Mouse (Mus musculus): ENCODE results near the gene Gpr156. TPM values are rescaled to one million over a fixed set of nuclear protein-coding genes. Genes with fewer than 3 reads are reported as not detected.
"Not testable (repeated sequence)": the region's sequence is repeated elsewhere in the genome, so short reads cannot be mapped to it uniquely, and the experiment has no call there.

Gpr156 gene
- polyA plus RNA-seq, 1 experiment from 2014 or later: 0.66 TPM

DNA sequence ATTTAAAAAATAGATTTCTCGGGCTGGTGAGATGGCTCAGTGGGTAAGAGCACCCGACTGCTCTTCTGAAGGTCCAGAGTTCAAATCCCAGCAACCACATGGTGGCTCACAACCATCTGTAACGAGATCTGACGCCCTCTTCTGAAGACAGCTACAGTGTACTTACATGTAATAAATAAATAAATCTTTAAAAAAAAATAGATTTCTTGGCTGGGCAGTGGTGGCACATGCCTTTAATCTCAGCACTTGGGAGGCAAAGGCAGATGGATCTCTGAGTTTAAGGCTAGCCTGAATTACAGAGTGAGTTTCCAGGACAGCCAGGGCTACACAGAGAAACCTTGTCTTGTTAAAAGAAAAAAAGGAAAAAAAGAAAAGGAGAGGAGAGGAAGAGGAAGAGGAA lies 46.4 kb downstream of the Gpr156 start:
- not testable (repeated sequence) for H3K27me3 ChIP-seq (ENCODE audit: control insufficient read depth, insufficient read depth, low read length); H3K9ac ChIP-seq (ENCODE audit: low read depth, low read length); H3K4me2 ChIP-seq; ATAC-seq (replicated peaks; ENCODE audit: insufficient number of reproducible peaks, low FRiP score, low TSS enrichment); H3K4me3 ChIP-seq (ENCODE audit: low read depth, low read length); H3K9me3 ChIP-seq (replicated peaks; ENCODE audit: control insufficient read depth, low read length); H3K4me1 ChIP-seq (ENCODE audit: control insufficient read depth, insufficient read depth, low read length); H3K36me3 ChIP-seq (ENCODE audit: control insufficient read depth, insufficient read depth, low read length); H3K27ac ChIP-seq (ENCODE audit: low read depth, low read length)
- 82% methylated on average over 4 of the region's 4 CpGs for WGBS (ENCODE audit: insufficient replicate concordance)

DNA sequence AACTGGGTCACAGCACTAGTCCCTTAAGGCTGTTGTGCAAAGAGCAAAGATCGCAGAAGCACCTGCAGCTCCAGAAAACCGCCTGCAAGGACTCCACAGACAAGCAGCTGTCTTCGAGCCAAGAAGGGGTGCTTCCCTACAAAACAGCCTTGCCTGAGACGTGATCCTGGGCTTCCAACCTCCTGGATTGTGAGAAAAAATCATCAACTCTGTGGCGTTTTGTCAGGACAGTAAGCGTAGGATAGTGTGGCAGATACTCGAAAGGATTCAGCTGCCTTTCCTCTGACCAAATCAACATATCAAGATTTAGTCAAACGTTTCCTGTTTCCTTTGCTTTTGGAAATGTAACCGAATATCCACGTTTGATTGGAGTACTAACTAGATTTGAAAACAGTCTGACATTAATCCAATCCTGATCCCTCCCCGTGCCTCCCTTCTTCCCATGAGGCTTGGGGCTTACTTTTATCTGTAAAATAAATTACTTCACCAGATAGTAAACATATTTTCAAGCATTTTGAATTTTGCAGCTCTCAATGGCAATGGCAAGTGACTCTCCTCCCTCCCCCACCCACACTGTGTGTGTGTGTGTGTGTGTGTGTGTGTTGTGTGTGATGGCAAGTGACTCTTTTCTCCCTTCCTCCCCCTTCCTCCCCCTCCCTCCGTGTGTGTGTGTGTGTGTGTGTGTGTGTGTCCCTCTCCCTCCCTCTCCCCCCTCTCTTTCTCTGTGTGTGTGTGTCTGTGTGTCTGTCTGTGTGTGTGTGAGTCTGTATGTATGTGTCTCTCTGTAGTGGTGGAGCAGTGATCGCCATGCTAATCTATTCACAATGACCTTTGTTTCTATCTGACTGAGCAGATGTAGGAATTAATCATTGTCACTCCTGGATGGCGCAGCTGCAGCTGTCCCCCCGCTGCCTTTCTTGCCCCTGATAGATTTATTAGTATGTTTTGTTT lies 47.3 kb downstream of the Gpr156 start:
- H3K27me3 ChIP-seq (ENCODE audit: control insufficient read depth, insufficient read depth, low read length): no peaks in the 10 kb centered on the region
- peaks cover 5% of the 10 kb centered on the region; the same call in 1 of the 2 replicates for H3K4me1 ChIP-seq (ENCODE audit: control insufficient read depth, insufficient read depth, low read length)
- H3K36me3 ChIP-seq (ENCODE audit: control insufficient read depth, insufficient read depth, low read length): no peaks in the 10 kb centered on the region
- WGBS (ENCODE audit: insufficient replicate concordance): 35% methylated on average over 15 of the region's 15 CpGs
- H3K9me3 ChIP-seq (replicated peaks; ENCODE audit: control insufficient read depth, low read length): no peaks in the 10 kb centered on the region
- H3K27ac ChIP-seq (ENCODE audit: low read depth, low read length): no peak overlapping the region
- no peak for ATAC-seq (replicated peaks; ENCODE audit: insufficient number of reproducible peaks, low FRiP score, low TSS enrichment)
- no peak overlapping the region for H3K9ac ChIP-seq (ENCODE audit: low read depth, low read length)
- H3K4me2 ChIP-seq: no peak overlapping the region; the same call in 1 of the 2 replicates
- H3K4me3 ChIP-seq (ENCODE audit: low read depth, low read length): no peak overlapping the region

DNA sequence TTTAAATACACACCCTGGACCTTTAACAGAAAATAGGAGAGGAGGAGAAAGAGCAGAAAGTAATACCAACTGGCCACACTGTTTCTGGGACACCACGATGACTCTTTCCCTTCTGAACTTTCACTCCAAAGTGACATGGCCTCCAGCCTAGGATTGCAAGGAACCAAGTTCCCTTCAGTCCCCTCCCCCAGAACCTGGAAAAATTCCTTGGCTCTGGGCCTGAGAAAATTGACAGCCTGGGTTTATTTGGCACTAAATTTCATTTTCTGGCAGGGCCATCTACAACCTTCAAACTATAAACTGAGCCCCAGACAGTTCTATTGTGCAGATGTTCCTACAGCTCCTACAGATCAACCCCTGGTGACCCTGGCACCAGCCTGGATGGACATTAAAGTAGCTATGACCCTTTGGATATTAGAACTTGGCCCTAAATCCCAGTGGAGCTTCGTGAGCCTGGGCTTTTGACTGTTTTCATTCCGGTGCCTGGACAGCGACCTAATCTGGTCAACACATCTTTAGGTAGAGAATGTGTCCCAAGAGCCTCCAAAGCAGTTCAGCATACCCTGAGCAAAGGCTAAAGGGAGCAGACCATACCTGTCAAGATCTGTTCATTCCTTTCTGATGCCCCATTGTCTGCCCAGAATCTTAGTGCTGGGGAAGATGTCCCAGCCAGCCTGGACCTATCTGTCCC lies 48.2 kb downstream of the Gpr156 start:
- H3K9me3 ChIP-seq (replicated peaks; ENCODE audit: control insufficient read depth, low read length): no peaks in the 10 kb centered on the region
- H3K27me3 ChIP-seq (ENCODE audit: control insufficient read depth, insufficient read depth, low read length): no peaks in the 10 kb centered on the region
- H3K4me1 ChIP-seq (ENCODE audit: control insufficient read depth, insufficient read depth, low read length): 0 out of 2 replicates have a peak, but pooled peaks cover 3% of the 10 kb centered on the region
- 64% methylated on average over 4 of the region's 4 CpGs for WGBS (ENCODE audit: insufficient replicate concordance)
- H3K4me2 ChIP-seq: no peak overlapping the region
- H3K27ac ChIP-seq (ENCODE audit: low read depth, low read length): no peak overlapping the region
- no peak overlapping the region for H3K9ac ChIP-seq (ENCODE audit: low read depth, low read length)
- no peak overlapping the region for H3K4me3 ChIP-seq (ENCODE audit: low read depth, low read length)
- no peak for ATAC-seq (replicated peaks; ENCODE audit: insufficient number of reproducible peaks, low FRiP score, low TSS enrichment)
- H3K36me3 ChIP-seq (ENCODE audit: control insufficient read depth, insufficient read depth, low read length): no peaks in the 10 kb centered on the region

DNA sequence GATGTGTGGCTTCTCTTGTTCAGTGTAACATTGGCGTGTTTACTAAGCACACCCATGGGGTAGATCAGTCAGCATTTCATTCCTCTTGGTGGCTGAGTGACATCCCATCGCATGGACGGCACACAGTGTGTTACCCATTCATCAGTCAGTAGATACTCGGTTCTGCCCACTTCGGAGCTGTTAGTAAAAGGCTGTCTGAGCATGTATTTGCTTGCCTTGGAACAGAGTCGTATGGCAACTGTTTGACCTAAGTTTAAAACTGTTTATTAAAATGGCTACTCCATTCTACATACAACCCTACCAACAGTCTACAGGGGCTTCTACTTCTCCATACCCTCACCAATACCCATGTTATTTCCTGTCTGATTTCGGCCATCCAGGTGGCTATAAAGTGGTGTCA lies 50.6 kb downstream of the Gpr156 start:
- no peaks in the 10 kb centered on the region for H3K36me3 ChIP-seq (ENCODE audit: control insufficient read depth, insufficient read depth, low read length)
- H3K4me3 ChIP-seq (ENCODE audit: low read depth, low read length): no peak overlapping the region
- H3K27ac ChIP-seq (ENCODE audit: low read depth, low read length): no peak overlapping the region
- no peak for ATAC-seq (replicated peaks; ENCODE audit: insufficient number of reproducible peaks, low FRiP score, low TSS enrichment)
- WGBS (ENCODE audit: insufficient replicate concordance): 88% methylated on average over 7 of the region's 7 CpGs
- H3K4me1 ChIP-seq (ENCODE audit: control insufficient read depth, insufficient read depth, low read length): 0 out of 2 replicates have a peak, but pooled peaks cover 3% of the 10 kb centered on the region
- no peaks in the 10 kb centered on the region for H3K9me3 ChIP-seq (replicated peaks; ENCODE audit: control insufficient read depth, low read length)
- no peaks in the 10 kb centered on the region; the same call in 1 of the 2 replicates for H3K27me3 ChIP-seq (ENCODE audit: control insufficient read depth, insufficient read depth, low read length)
- H3K4me2 ChIP-seq: no peak overlapping the region
- H3K9ac ChIP-seq (ENCODE audit: low read depth, low read length): no peak overlapping the region

DNA sequence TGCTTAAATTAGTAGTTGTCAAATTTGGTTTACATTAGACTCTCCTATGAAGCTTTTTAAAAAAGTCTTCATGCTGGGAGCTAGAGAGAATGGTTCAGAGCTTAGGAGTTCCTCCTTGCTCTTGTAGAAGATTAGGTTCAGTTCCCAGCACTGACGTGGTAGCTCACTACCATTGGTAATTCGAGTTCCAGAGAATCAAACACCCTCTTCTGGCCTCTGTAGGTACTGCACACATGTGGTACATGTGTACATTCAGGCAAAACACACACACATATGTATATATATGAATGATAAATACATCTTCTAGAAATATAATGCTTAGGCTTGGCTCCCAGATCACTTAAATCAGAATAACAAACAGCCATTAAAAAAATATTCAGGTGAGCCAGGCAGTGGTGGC lies 51.1 kb downstream of the Gpr156 start:
- no peaks in the 10 kb centered on the region; the same call in 1 of the 2 replicates for H3K27me3 ChIP-seq (ENCODE audit: control insufficient read depth, insufficient read depth, low read length)
- H3K9me3 ChIP-seq (replicated peaks; ENCODE audit: control insufficient read depth, low read length): no peaks in the 10 kb centered on the region
- H3K9ac ChIP-seq (ENCODE audit: low read depth, low read length): no peak overlapping the region
- no peaks in the 10 kb centered on the region for H3K36me3 ChIP-seq (ENCODE audit: control insufficient read depth, insufficient read depth, low read length)
- H3K4me3 ChIP-seq (ENCODE audit: low read depth, low read length): no peak overlapping the region
- H3K4me1 ChIP-seq (ENCODE audit: control insufficient read depth, insufficient read depth, low read length): 0 out of 2 replicates have a peak, but pooled peaks cover 3% of the 10 kb centered on the region
- WGBS (ENCODE audit: insufficient replicate concordance): 60% methylated on average over 2 of the region's 2 CpGs
- H3K4me2 ChIP-seq: no peak overlapping the region
- ATAC-seq (replicated peaks; ENCODE audit: insufficient number of reproducible peaks, low FRiP score, low TSS enrichment): no peak
- H3K27ac ChIP-seq (ENCODE audit: low read depth, low read length): no peak overlapping the region

DNA sequence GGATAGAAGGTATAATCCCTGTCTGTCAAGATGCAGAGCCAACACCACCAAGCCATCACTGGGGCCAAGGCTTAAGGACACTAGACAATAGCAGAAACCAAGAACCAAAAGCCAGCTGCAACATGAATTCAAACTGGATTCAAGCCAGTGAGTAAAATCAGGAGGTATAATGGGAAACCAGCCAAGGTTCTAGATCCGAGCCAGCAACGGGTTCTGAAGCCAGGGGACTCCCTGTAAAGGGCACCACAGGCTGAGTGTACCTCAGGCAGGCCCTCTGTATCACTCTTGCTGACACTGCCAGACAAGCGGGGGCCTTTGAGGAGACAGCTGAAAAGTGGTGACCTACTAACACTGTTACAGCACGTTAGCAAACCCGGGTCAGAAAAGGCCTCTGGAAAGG lies 55.2 kb downstream of the Gpr156 start:
- Histone ChIP-seq H3K4me2 (no peak overlapping the region), H3K4me1 (ENCODE audit: control insufficient read depth, insufficient read depth, low read length) (peaks cover 6% of the 10 kb centered on the region), H3K27me3 (ENCODE audit: control insufficient read depth, insufficient read depth, low read length) (no peaks in the 10 kb centered on the region; the same call in 1 of the 2 replicates), H3K9ac (ENCODE audit: low read depth, low read length) (no peak overlapping the region), H3K27ac (ENCODE audit: low read depth, low read length) (no peak overlapping the region), H3K36me3 (ENCODE audit: control insufficient read depth, insufficient read depth, low read length) (no peaks in the 10 kb centered on the region), H3K4me3 (ENCODE audit: low read depth, low read length) (no peak overlapping the region), H3K9me3 (replicated peaks; ENCODE audit: control insufficient read depth, low read length) (no peaks in the 10 kb centered on the region)
- 76% methylated on average over 5 of the region's 5 CpGs for WGBS (ENCODE audit: insufficient replicate concordance)
- ATAC-seq (replicated peaks; ENCODE audit: insufficient number of reproducible peaks, low FRiP score, low TSS enrichment): no peak

DNA sequence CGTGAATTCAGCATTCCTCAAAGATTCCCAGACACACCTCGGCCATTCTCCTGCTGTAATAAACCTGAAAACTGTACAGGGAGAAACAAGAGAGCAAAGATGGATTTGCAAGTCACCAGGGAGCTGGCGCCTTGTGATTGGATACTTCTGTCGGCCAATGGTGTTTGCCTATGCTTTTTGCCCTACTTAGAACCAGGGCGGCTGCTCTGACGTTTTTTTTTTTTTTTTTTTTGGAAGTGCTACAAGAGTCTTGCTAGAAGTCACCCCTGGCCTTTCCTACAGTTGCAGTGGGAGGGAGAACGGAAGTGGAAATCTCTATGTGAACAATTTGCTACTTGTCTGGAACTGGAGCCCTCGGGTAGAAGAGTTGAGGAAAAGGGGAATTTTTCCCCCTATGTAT lies 56.1 kb downstream of the Gpr156 start:
- Histone ChIP-seq H3K27ac (ENCODE audit: low read depth, low read length) (no peak overlapping the region), H3K4me3 (ENCODE audit: low read depth, low read length) (no peak overlapping the region)
- 53% methylated on average over 8 of the region's 8 CpGs for WGBS (ENCODE audit: insufficient replicate concordance)

DNA sequence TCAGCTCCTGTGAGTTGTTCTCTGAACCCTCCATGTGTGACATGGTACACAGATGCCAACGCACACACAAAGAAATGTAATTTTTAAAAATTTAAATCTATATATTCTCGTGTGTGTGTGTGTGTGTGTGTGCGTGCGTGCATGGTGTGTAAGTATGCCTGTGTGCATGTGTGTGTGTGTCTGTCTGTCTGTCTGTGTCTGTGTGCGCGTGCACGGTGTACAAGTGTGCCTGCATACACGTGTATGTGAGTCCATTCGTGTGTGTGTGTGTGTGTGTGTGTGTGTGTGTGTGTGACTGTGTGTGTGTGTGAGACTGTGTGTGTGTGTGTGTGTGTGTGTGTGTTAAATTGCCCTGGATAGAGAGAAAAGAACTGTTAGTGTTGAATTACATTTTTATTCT lies 56.9 kb downstream of the Gpr156 start:
- H3K27me3 ChIP-seq (ENCODE audit: control insufficient read depth, insufficient read depth, low read length): not testable (repeated sequence)
- WGBS (ENCODE audit: insufficient replicate concordance): 88% methylated on average over 9 of the region's 9 CpGs

More for the DNA sequence above, 56.1 kb downstream of the Gpr156 start:
- no peaks in the 10 kb centered on the region for H3K36me3 ChIP-seq (ENCODE audit: control insufficient read depth, insufficient read depth, low read length)
- no peak overlapping the region for H3K4me2 ChIP-seq
- H3K9me3 ChIP-seq (replicated peaks; ENCODE audit: control insufficient read depth, low read length): no peaks in the 10 kb centered on the region
- H3K4me1 ChIP-seq (ENCODE audit: control insufficient read depth, insufficient read depth, low read length): peaks cover 6% of the 10 kb centered on the region
- no peak overlapping the region for H3K9ac ChIP-seq (ENCODE audit: low read depth, low read length)
- H3K27me3 ChIP-seq (ENCODE audit: control insufficient read depth, insufficient read depth, low read length): no peaks in the 10 kb centered on the region; the same call in 1 of the 2 replicates
- ATAC-seq (replicated peaks; ENCODE audit: insufficient number of reproducible peaks, low FRiP score, low TSS enrichment): no peak

More for the DNA sequence above, 56.9 kb downstream of the Gpr156 start:
- not testable (repeated sequence) for H3K36me3 ChIP-seq (ENCODE audit: control insufficient read depth, insufficient read depth, low read length); H3K4me3 ChIP-seq (ENCODE audit: low read depth, low read length); H3K4me2 ChIP-seq; H3K27ac ChIP-seq (ENCODE audit: low read depth, low read length); H3K9me3 ChIP-seq (replicated peaks; ENCODE audit: control insufficient read depth, low read length); H3K4me1 ChIP-seq (ENCODE audit: control insufficient read depth, insufficient read depth, low read length); H3K9ac ChIP-seq (ENCODE audit: low read depth, low read length); ATAC-seq (replicated peaks; ENCODE audit: insufficient number of reproducible peaks, low FRiP score, low TSS enrichment)

Data from heart, embryonic 11.5 days (tissue).